Mouse (Mus musculus) liver, adult 2 months (tissue): ENCODE measurements around the gene Obp2b. TPM values are rescaled to one million over a fixed set of nuclear protein-coding genes. Genes with fewer than 3 reads are reported as not detected.
"Not testable (repeated sequence)": the region's sequence is repeated elsewhere in the genome, so short reads cannot be mapped to it uniquely, and the experiment has no call there.

Experiments used
- DNase-seq: peaks from one replicate; pipeline ENCODE4 v3.0.0-alpha.2; 2011; ENCODE audit warnings: low read depth, low spot score; ENCODE audit errors: extremely low read depth
- H3K27ac ChIP-seq: fragments of 200-500 bp; replicated peaks from 2 replicates; pipeline ENCODE4 v1.5.1; 2012; ENCODE audit warnings: low read depth, mild to moderate bottlenecking, control low read depth, inconsistent platforms, low read length; ENCODE audit not compliant: insufficient read depth
- H3K27me3 ChIP-seq: fragments of 200-500 bp; 2 replicates; pipeline ENCODE4 v1.6.1; 2012; ENCODE audit warnings: mild to moderate bottlenecking, moderate library complexity, low read length, inconsistent platforms; ENCODE audit not compliant: control insufficient read depth, insufficient read depth
- H3K36me3 ChIP-seq: fragments of 200-500 bp; 2 replicates; pipeline ENCODE4 v1.6.1; 2012; ENCODE audit warnings: low read length, inconsistent platforms; ENCODE audit not compliant: control insufficient read depth, insufficient read depth
- H3K4me1 ChIP-seq: fragments of 200-500 bp; 2 replicates; pipeline ENCODE4 v1.6.1; 2011; ENCODE audit warnings: low read length; ENCODE audit not compliant: control insufficient read depth, insufficient read depth
- H3K4me3 ChIP-seq: fragments of 200-500 bp; 2 replicates; pipeline ENCODE4 v1.5.1; 2011; ENCODE audit warnings: low read depth, mild to moderate bottlenecking, control low read depth, low read length, moderate library complexity; ENCODE audit not compliant: insufficient read depth
- H3K79me2 ChIP-seq: fragments of 200-500 bp; 2 replicates; pipeline ENCODE4 v1.6.1; 2012; ENCODE audit warnings: inconsistent platforms, mild to moderate bottlenecking, low read length, moderate library complexity; ENCODE audit not compliant: control insufficient read depth, insufficient read depth
- H3K9ac ChIP-seq: fragments of 200-500 bp; 2 replicates; pipeline ENCODE4 v1.6.1; 2012; ENCODE audit warnings: low read depth, mild to moderate bottlenecking, control low read depth, inconsistent platforms, low read length
- CTCF ChIP-seq: fragments of 200-500 bp; IDR thresholded peaks from 2 replicates; pipeline ENCODE4 v1.5.1; 2011; ENCODE audit warnings: low read depth, low read length, control low read depth
- POLR2A ChIP-seq: fragments of 200-500 bp; IDR thresholded peaks from 2 replicates; pipeline ENCODE4 v1.6.1; 2011; ENCODE audit warnings: low read length, control low read depth; ENCODE audit not compliant: insufficient read depth; ENCODE audit errors: extremely low read depth
- WGBS: fragments of 180-500 bp; shearing (Covaris S2); methylation state at CpG from one replicate; pipeline ENCODE4 v1.1.7; 2018; 5-methylcytosine and 5-hydroxymethylcytosine counted together
- polyA plus RNA-seq: library from polyadenylated mRNA; depleted of rRNA; stranded (reverse); fragments of >200 nt; gene quantifications from 2 replicates; pipeline ENCODE4 v1.2.3, GENCODE M21; 2012; rRNA removed
- total RNA-seq: library from RNA; depleted of rRNA; stranded (reverse); fragments of >200 nt; gene quantifications from 2 replicates; pipeline ENCODE4 v1.2.3, GENCODE M21; 2014; rRNA removed

Gene Obp2b
- total RNA-seq (not detected in 2 replicates), polyA plus RNA-seq (not detected in 2 replicates)

DNA sequence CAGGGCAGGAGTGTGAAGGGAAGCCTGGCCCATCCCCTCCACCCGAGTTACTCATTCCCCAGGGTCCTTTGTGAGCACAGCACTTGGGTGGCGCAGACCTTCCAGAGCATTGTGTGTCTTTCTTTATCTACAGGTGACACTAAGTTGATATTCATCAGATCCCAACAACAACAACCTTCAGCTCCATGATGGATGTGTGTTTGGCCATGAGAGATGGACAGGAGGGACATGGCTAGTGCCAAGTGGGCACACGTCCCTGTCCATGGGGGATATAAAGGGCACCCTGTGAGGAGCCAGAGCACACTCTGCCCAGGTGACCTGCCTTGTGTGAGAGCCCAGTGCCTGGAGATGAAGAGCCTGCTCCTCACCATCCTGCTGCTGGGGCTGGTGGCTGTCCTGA, at the start of gene Obp2b:
TSS of gene Obp2b (plus strand) at position 301 of the 400 bp plus-strand sequence.
- not testable (repeated sequence) for H3K27me3 ChIP-seq, H3K79me2 ChIP-seq, H3K4me3 ChIP-seq, H3K4me1 ChIP-seq, H3K27ac ChIP-seq, H3K36me3 ChIP-seq, DNase-seq, H3K9ac ChIP-seq
- WGBS = 62% methylated on average over 3 of the region's 3 CpGs

- Histone ChIP-seq H3K79me2 (no peaks in the 10 kb centered on the region), H3K27me3 (no peaks in the 10 kb centered on the region), H3K4me1 (no peaks in the 10 kb centered on the region), H3K36me3 (no peaks in the 10 kb centered on the region), H3K27ac (no peak overlapping the region), H3K9ac (no peak overlapping the region), H3K4me3 (no peak overlapping the region)
- TF ChIP-seq POLR2A = no peak
- peak; percentile 62; the same call in 1 of the 2 replicates for TF ChIP-seq CTCF
- DNase-seq = peak; percentile 41
Observed at GRCm38 (mm10) chr2:25694605-25695004, 42.2 kb upstream of the Obp2b start.

DNA sequence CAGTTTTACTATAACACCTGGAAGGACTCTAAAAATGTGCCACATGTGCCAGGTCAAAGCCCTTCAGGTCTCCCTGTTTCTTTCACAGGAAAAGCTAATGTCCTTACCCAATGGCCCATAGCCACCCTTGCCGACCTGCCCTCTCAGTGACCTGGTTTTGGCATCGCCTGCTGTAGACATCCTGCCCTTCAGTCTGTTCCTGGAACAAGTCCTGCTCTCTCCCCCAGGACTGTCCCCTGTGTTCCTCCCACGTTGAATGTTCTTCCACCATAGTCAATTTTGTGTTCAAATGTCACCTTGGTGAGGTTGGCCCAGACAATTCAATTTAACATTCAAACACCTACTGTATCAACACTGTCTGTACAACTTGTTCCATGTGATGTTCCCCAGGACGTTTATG, 39.9 kb upstream of the Obp2b start:
- no peaks in the 10 kb centered on the region for H3K27me3 ChIP-seq
- no peak overlapping the region for H3K9ac ChIP-seq
- H3K27ac ChIP-seq = no peak overlapping the region
- 36% methylated on average over 4 of the region's 4 CpGs for WGBS
- peak; percentile 56 for DNase-seq
- no peaks in the 10 kb centered on the region for H3K36me3 ChIP-seq
- no peak overlapping the region for H3K4me3 ChIP-seq
- H3K79me2 ChIP-seq = no peaks in the 10 kb centered on the region
- TF ChIP-seq POLR2A = no peak
- no peak for TF ChIP-seq CTCF
- no peaks in the 10 kb centered on the region for H3K4me1 ChIP-seq

GRCm38 (mm10) chr2:25698696-25699095, 38.1 kb upstream of the Obp2b start:
- TF ChIP-seq POLR2A = no peak
- TF ChIP-seq CTCF = no peak
- Histone ChIP-seq H3K4me3 (no peak overlapping the region), H3K27ac (no peak overlapping the region), H3K36me3 (no peaks in the 10 kb centered on the region), H3K9ac (no peak overlapping the region), H3K27me3 (no peaks in the 10 kb centered on the region), H3K4me1 (no peaks in the 10 kb centered on the region), H3K79me2 (no peaks in the 10 kb centered on the region)
- WGBS = 70% methylated on average over 2 of the region's 2 CpGs
- peak; percentile 64 for DNase-seq

GRCm38 (mm10) chr2:25699743-25700142, 37.1 kb upstream of the Obp2b start, which contains the start of gene Obp2a:
Gene Obp2a (plus strand): TSS chr2:25700043.
- 81% methylated on average over 3 of the region's 3 CpGs for WGBS
- H3K9ac ChIP-seq = not testable (repeated sequence)

DNA sequence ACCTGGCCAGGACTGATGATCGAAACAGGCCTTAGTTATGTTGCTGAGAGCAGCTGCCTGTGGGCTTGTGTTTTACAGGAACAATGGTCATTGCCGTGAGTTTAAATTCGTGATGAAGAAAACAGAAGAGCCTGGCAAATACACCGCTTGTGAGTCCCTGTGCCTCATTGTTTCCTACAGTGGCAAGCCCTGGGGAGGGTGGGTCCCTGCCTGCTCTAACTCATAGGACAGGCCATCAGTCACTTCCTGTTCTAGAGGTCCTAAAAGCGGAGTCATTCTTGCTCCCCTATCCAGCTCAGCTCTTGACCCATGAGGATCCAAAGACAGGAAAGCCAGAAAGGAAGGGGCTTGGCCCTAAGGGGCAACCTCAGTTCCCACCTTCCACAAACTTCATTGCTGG, 35.8 kb upstream of the Obp2b start:
- Histone ChIP-seq H3K27ac (no peak overlapping the region), H3K27me3 (no peaks in the 10 kb centered on the region), H3K79me2 (no peaks in the 10 kb centered on the region), H3K36me3 (no peaks in the 10 kb centered on the region), H3K4me3 (no peak overlapping the region), H3K4me1 (no peaks in the 10 kb centered on the region), H3K9ac (no peak overlapping the region)
- DNase-seq = no peak
- 88% methylated on average over 5 of the region's 5 CpGs for WGBS
- TF ChIP-seq CTCF (no peak), POLR2A (no peak)

More at GRCm38 (mm10) chr2:25699743-25700142, 37.1 kb upstream of the Obp2b start, which contains the start of gene Obp2a:
- H3K36me3 ChIP-seq, H3K4me3 ChIP-seq, H3K4me1 ChIP-seq, DNase-seq, H3K27ac ChIP-seq, H3K27me3 ChIP-seq, H3K79me2 ChIP-seq: not testable (repeated sequence)
